Mouse (Mus musculus): Measurements from ENCODE around the gene Mrpl52.

GRCm38 (mm10) chr14:54385968-54386618, 40.6 kb upstream of the Mrpl52 start:
- TF ChIP-seq EP300 (IDR thresholded peaks at IDR 0.05; ENCODE audit: low read depth in 1 of 2, low read length in 2 of 2) (no peak), ZC3H11A (IDR thresholded peaks at IDR 0.05; ENCODE audit: low read depth, low read length) (no peak)

Measured in MEL (cell line).